Mouse (Mus musculus): Measurements from ENCODE around the gene Tcirg1.

Tcirg1 gene

DNA sequence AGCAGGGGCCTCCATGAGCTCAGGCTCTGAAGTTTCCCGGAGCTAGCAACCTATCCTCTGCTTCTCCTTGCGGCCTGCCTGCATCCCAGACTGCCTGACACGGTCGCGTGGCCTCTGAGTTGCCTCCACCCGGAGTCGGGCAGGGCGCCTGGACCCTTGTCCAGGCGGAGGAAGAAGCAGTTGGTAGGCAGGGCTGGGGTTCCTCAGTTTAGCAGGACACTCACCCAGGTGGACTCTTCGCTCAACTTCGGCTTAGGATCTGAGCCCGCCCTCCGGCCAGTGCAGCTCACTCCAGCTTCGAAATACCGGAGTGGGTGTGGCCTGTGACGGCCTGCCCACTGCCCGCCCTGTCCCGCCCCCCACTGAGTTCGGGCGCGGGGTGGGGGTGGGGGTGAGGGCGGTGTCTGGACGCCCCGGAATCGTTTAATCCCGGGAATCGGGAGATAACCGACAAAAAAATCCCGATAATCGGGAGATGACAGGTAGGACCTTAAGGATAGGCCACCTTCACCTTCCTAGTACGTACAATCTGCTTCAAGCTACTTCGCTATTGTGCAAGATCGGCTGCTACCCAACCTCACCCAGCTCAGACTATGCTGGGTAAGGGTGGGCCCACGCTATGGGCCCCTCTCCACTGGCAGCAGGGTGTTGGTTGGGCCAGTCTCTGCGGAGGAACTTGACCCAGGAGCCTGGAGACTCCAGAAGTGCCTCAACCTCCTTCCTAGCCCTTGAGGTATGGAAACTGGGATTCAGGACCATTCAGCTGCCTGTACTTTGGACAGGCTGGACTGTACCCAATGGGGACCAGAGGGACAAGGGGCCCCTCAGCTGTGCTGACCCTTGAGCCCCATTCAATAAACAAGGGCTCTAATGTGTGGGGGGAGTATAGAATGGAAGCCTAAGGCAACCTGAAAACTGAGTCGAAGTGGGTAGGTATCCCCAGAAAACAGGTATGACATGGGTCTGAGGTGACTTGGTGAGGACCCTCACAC, at the start of gene Tcirg1:
Gene Tcirg1, minus strand, starts transcription at position 339 of the 992 bp plus-strand sequence.
- ATAC-seq (ENCODE audit: insufficient number of reproducible peaks, low FRiP score, low TSS enrichment): no peak

GRCm38 (mm10) chr19:3955804-3956203, 48.9 kb upstream of the Tcirg1 start:
- no peak for ATAC-seq (ENCODE audit: insufficient number of reproducible peaks, low FRiP score, low TSS enrichment)

DNA sequence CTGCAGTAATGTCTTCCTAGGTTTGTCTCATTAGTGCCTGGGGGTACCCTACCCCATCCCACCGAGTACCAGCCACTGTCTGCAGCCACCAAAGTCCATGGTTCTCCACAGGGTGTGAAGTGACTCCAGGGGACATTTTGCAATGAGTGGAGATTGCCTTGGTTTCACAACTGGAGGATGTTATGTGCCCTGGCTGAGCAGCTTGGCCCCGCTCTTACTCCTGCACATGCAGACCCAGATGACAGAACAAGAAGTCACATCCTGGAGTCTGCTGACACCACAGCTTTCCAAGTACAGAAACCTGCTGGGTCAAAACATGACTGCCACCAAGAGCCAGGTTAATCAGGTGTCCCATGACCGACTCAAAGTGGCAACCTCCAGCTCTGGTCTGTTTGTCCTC, 48.1 kb upstream of the Tcirg1 start:
- no peak for ATAC-seq (ENCODE audit: insufficient number of reproducible peaks, low FRiP score, low TSS enrichment)

GRCm38 (mm10) chr19:3952099-3952498, 45.2 kb upstream of the Tcirg1 start:
- no peak for ATAC-seq (ENCODE audit: insufficient number of reproducible peaks, low FRiP score, low TSS enrichment)

GRCm38 (mm10) chr19:3951461-3951860, 44.5 kb upstream of the Tcirg1 start:
- ATAC-seq (ENCODE audit: insufficient number of reproducible peaks, low FRiP score, low TSS enrichment): no peak

- ATAC-seq (ENCODE audit: insufficient number of reproducible peaks, low FRiP score, low TSS enrichment): no peak
These were observed 43.4 kb upstream of the Tcirg1 start for GRCm38 (mm10) chr19:3950331-3950730.

DNA sequence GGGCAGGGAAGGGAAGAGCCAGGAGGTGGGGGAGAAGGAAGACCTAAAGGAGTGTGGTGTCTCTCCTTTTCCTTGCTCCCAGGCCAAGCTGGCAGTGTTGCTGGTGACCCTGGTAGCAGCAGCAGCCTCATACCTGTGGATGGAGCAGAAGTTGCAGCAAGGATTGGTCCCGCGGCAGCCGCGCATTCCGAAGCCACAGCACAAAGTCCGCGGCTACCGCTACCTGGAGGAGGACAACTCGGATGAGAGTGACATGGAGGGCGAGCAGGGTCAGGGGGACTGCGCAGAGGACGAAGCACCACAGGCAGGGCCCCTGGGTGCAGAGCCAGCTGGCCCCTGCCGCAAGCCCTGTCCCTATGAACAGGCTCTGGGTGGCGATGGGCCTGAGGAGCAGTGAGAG, 41.6 kb upstream of the Tcirg1 start:
- ATAC-seq (ENCODE audit: insufficient number of reproducible peaks, low FRiP score, low TSS enrichment): no peak

GRCm38 (mm10) chr19:3947813-3948212, 40.9 kb upstream of the Tcirg1 start:
- no peak for ATAC-seq (ENCODE audit: insufficient number of reproducible peaks, low FRiP score, low TSS enrichment)

GRCm38 (mm10) chr19:3946715-3947114, 39.8 kb upstream of the Tcirg1 start:
- ATAC-seq (ENCODE audit: insufficient number of reproducible peaks, low FRiP score, low TSS enrichment): no peak; the same call in 1 of the 2 replicates

DNA sequence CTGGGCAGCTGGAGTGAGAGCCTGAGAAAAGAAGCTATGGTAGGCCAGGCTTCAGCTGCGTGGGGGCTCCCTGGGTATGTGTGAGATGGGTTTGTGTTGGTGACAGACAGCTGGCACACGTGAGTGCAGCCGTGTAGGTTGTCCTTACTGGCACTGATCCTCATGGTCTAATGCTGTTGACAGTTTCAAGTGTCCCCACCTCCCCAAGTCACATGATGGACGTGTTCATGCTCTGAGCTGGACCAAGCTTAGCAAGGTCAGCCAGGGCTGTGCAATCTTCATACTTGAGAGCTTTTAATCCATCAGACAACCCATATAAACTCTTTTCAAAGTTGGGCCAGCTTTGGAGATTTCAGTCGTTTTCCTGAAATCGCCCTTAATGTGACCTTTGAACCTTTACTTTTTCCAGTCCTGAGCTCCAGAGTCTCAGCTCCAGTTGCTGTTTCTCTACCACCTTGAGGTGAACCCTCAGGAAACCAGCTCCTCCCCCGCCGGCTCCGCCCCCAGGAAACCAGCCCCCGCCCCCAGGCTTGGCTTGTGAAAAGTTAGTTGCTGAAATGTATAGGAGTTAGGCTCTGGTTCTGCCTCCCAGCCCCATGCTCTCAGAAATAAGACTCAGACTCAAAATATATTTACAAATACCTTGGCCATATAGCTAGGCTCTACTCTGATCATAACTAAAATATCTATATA, 39.1 kb upstream of the Tcirg1 start:
- ATAC-seq (ENCODE audit: insufficient number of reproducible peaks, low FRiP score, low TSS enrichment): no peak

DNA sequence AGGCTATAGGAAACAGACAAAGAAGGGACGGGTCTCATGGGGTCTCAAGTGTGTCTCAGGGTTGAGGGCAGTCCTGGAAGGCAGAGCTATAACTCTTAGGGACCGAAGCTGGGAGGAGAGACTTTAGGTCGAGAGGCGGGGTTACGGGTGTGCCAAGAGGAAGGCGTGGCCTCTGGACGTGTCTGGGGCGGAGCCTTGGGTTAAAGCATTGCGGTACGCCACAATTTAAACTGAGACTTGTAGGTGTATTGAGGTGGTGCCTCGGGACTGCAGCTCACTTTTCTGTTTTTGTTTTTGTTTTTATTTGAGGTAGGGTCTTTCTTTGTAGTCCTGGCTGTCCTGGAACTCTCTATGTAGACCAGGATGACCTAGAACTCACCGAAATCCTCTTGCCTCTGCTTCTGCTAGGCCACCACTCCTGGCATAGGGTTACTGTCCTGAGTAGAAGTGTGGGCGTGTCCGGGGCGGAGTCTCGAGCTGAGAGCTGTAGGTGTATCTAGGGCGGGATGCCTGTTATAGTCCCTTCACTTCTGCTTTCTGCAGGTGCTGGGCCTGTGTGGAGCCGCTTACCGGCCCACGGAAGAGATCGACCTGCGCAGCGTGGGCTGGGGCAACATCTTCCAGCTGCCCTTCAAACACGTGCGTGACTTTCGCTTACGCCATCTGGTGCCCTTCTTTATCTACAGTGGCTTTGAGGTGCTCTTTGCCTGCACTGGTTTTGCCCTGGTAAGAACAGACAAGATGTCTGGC, 36.2 kb upstream of the Tcirg1 start:
- ATAC-seq (ENCODE audit: insufficient number of reproducible peaks, low FRiP score, low TSS enrichment): no peak

DNA sequence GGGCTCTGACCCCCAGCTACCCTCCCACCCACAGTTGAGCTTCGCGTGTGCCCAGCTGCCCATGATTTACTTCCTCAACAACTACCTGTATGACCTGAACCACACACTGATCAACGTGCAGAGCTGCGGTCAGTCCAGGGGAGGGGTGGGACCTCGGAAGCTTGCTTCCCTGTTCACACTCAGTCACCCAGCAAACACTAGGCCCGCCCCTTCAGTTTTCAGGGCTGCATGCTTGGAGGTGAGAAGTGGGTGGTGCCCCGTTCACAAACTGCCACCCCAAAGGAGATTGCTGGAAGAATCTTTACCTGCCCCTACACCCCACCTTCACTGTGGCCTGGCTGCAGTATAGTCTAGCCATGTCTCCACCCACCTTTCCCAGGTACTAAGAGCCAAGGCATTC, 35.4 kb upstream of the Tcirg1 start:
- no peak for ATAC-seq (ENCODE audit: insufficient number of reproducible peaks, low FRiP score, low TSS enrichment)

DNA sequence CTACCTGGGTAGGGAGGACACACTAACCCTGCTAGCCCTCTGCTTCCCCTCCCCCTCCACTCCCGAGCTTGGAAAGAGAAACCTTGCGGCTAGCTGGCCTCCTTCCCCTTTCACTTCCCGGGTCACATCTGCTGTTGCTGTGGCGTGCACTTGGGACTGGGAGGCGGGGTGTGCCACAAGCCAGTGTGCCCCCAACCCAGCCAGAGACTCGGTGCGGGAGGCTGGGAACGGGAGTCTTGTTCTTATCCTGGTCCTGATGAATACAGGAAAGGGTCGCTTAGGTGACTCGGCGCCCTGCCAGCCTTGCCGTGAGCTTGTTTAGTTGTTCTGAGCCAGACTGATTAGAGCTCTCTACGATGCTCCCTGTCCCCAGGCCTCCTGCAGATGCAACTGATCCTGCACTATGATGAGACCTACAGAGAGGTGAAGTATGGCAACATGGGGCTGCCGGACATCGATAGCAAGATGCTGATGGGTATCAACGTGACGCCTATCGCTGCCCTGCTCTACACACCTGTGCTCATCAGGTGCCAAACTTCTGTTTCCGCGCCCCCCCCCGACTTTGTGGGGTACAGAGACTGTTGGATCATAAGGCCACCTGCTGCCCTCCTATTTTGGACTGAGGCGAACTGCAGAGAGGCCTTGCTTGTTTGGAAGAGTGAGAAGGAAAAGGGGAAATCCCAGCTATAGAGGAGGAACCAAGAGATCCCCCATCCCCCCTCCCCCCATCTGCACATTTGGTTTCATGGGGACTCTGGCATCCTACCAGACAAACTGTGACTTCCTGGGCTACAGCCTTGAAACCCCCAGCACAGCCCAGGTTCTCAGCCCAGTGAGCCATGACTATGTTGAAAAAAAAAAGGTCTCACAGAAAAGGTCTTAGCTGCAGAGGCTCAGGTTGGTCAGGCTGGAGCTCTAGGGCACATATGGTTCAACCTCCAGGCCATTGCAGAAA, 29.2 kb upstream of the Tcirg1 start:
- peak; percentile 26; the same call in 1 of the 2 replicates for ATAC-seq (ENCODE audit: insufficient number of reproducible peaks, low FRiP score, low TSS enrichment)

DNA sequence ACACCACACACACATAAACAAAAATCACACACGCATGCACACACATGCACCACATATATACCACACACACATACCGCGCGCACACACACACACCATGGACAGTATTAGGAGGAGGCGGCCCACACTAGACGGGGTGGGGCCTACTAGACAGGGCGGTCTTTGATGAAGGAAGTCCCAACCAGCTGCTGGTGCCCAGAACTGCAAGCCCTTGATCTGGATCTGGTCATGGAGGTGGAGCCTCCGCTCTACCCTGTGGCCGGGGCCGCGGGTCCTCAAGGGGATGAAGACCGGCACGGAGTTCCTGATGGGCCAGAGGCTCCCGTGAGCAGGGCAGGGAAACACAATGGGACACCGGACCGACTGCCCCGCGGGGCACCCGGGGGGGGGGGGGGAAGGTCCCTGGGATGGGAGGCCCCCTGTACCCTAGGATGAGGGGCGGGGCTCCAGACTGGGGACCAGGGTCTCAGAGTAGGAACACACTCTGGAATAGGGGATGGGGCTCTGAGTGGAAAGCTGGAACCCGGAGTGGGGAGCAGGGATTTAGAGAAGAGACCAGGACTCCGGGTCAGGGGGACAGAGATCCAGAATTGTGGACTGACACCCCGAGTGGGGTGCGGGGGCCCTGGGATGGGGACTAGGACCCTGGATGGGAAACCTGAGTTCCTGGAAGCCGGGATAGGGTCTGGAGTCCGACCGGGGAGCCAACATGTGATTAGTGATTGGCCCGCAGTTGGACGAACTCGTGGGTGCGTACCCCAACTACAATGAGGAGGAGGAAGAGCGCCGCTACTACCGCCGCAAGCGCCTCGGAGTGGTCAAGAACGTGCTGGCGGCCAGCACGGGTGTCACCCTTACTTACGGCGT, 28.3 kb upstream of the Tcirg1 start, which contains the start of gene Unc93b1:
Gene Unc93b1, plus strand, starts transcription at position 155 of the 864 bp plus-strand sequence.
- 0 out of 2 replicates have a peak, but pooled peaks have one; percentile 20 for ATAC-seq (ENCODE audit: insufficient number of reproducible peaks, low FRiP score, low TSS enrichment)

DNA sequence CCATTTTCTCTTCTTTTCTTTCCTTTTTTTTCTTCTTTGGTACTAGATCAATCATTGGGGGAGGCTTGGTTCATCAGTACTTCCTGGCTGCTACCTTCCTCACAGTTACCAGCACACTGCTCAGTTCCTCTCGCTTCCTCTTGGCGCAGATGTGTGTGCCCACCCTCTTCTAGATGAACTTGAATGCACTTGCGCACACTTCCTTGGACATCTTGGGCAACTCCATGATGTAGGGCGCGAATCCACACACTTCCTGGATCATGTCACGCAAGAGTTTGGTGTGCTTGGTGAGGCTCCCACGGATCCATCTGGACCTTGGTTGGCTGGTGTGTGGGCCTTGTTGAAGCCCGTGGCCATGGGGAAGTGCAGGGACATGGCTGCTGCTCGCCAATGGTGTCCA, 24.8 kb upstream of the Tcirg1 start:
- no peak for ATAC-seq (ENCODE audit: insufficient number of reproducible peaks, low FRiP score, low TSS enrichment)

DNA sequence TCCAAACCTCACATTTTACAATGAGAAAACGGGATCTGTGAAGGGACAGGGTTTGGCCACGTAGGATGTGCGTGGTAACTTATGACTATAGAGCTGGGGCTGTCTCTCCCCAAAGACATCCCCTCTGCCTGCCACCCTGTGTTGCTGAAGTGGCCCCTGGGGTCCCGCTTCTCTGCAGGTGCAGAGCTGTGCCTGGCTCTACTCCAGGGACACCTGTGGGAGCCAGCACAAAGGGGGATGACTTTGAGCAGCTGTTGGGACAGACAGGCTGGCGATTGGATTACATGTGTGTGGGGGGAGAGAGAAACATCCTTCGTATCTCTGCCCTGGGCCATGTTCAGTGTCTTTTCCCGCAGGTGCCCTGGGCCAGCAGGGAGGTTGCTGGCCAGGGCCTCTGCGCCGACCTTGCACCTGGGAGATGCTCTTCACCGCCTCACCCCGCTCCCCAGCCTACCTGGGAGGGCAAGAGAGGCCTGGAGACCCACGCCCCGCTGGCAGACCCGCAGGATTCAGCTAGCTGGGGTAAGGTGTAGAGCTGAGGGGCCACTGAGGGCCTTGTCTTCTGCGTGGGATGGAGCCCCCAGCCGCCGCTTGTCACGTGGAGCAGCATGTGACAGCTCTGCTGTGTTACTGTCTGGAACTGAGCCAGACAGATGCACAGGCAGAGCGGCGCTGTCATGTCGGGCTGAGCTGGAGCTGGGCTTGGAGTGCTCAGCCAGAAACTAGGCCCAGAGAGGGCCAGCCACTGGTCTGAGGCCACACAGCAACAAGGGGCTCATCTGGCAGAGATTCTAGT, 23.5 kb upstream of the Tcirg1 start:
- ATAC-seq (ENCODE audit: insufficient number of reproducible peaks, low FRiP score, low TSS enrichment): no peak

DNA sequence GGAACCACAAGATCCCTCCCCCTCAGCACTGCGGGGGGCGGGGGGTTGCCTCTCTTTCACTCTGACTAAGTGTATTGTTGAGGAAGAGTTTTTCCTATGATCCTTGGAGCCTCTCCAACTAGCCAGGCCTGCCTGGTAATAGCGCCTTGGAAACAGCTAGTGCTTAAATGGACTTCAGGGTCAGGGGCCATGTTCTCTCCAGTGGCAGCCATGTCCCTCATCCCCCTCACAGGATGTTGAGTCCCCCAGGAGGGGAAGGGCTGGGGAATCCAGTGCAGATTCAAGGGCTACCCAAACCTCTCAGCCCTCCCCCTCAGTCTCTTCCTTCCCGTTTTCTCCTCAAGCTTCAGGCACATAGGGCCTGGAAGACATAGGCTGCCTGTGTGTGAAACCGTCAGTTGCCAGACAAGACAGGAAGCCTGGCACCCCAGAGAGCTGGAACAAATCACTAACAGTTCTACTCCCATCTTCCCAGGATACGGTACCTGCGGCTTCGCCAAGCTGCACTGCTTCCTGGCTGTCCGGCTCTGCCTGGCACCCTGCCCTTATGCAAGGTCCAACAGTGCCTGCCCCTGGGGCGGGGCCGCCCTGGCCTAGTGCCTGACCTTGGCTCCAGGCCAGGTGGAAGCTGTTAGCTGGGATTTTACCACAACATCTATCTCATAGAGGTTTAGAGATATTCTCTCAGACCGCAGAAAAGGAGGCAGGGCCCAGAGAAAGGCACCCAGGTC, 22.4 kb upstream of the Tcirg1 start, which contains the start of gene Aldh3b1:
Gene Aldh3b1, minus strand, starts transcription at position 598 of the 731 bp plus-strand sequence.
- peak; percentile 65; the same call in 1 of the 2 replicates for ATAC-seq (ENCODE audit: insufficient number of reproducible peaks, low FRiP score, low TSS enrichment)
